Mouse (Mus musculus) stomach, postnatal 0 days (tissue): ENCODE measurements around the gene Zbtb20. TPM values are rescaled to one million over a fixed set of nuclear protein-coding genes. Genes with fewer than 3 reads are reported as not detected.

Experiments used
- ATAC-seq: fragments of 200-750 bp; cut with Nextera tagmentation; 2 replicates; pipeline ENCODE4 v1.8.0; 2017; ENCODE audit not compliant: low FRiP score, low TSS enrichment
- DNase-seq: peaks from one replicate; pipeline ENCODE4 v3.0.0-alpha.2; 2016; ENCODE audit warnings: low spot score
- H3K27ac ChIP-seq: fragments of 300-500 bp; sonication (generic); replicated peaks from 2 replicates; pipeline ENCODE4 v1.5.1; 2014; ENCODE audit warnings: mild to moderate bottlenecking, control low read depth
- H3K27me3 ChIP-seq: fragments of 300-500 bp; sonication (generic); 2 replicates; pipeline ENCODE4 v1.6.1; 2014; ENCODE audit warnings: low read length; ENCODE audit not compliant: control insufficient read depth, insufficient read depth
- H3K36me3 ChIP-seq: fragments of 300-500 bp; sonication (generic); 2 replicates; pipeline ENCODE4 v1.6.1; 2014; ENCODE audit warnings: low read length, mixed read lengths; ENCODE audit not compliant: control insufficient read depth, insufficient read depth
- H3K4me1 ChIP-seq: fragments of 300-500 bp; sonication (generic); replicated peaks from 2 replicates; pipeline ENCODE4 v1.6.1; 2014; ENCODE audit warnings: antibody characterized with exemption; ENCODE audit not compliant: control insufficient read depth, insufficient read depth
- H3K4me2 ChIP-seq: fragments of 300-500 bp; sonication (generic); replicated peaks from 2 replicates; pipeline ENCODE4 v1.6.1; 2014; ENCODE audit warnings: low read depth, mild to moderate bottlenecking, control low read depth, moderate library complexity
- H3K4me3 ChIP-seq: fragments of 300-500 bp; sonication (generic); 2 replicates; pipeline ENCODE4 v1.5.1; 2014; ENCODE audit warnings: low read depth, low read length, control low read depth
- H3K9ac ChIP-seq: fragments of 300-500 bp; sonication (generic); 2 replicates; pipeline ENCODE4 v1.6.1; 2014; ENCODE audit warnings: mild to moderate bottlenecking, low read length, control low read depth, mixed read lengths
- H3K9me3 ChIP-seq: fragments of 300-500 bp; sonication (generic); 2 replicates; pipeline ENCODE4 v1.6.1; 2016; ENCODE audit warnings: low read length; ENCODE audit not compliant: control insufficient read depth
- CTCF ChIP-seq: IDR thresholded peaks from 2 replicates; pipeline ENCODE4 v1.5.1; 2016; ENCODE audit warnings: antibody characterized with exemption, low read depth, mild to moderate bottlenecking, moderate library complexity
- EP300 ChIP-seq: optimal IDR thresholded peaks from 2 replicates; pipeline ENCODE3; 2016; ENCODE audit warnings: antibody characterized with exemption
- WGBS: fragments of 180-500 bp; shearing (Covaris S2); extraction: QIAGEN DNeasy Blood & Tissue Kit; methylation state at CpG from one replicate; pipeline ENCODE4 v1.1.7; 2014; 5-methylcytosine and 5-hydroxymethylcytosine counted together
- polyA plus RNA-seq: library from polyadenylated mRNA; unstranded; fragments of >200 nt; fragmentation: Nextera tagmentation; extraction: Ambion mirVana; gene quantifications from 2 replicates; pipeline ENCODE4 v1.2.1, GENCODE M21; 2015

Zbtb20 gene
- polyA plus RNA-seq, 1 experiment from 2014 or later: 15.7 TPM

GRCm38 (mm10) chr16:43511531-43511930 is 635.9 kb downstream of the Zbtb20 start:
- no peaks in the 10 kb centered on the region for H3K4me1 ChIP-seq
- DNase-seq (no peak), ATAC-seq (no peak)
- H3K9me3 ChIP-seq: no peaks in the 10 kb centered on the region
- 67% methylated on average over 4 of the region's 4 CpGs for WGBS
- no peaks in the 10 kb centered on the region for H3K27me3 ChIP-seq
- no peaks in the 10 kb centered on the region for H3K36me3 ChIP-seq
- no peak overlapping the region for H3K9ac ChIP-seq
- H3K4me3 ChIP-seq: no peak overlapping the region
- no peak overlapping the region for H3K4me2 ChIP-seq
- TF ChIP-seq EP300: no peak
- TF ChIP-seq CTCF: no peak
- no peak overlapping the region for H3K27ac ChIP-seq

DNA sequence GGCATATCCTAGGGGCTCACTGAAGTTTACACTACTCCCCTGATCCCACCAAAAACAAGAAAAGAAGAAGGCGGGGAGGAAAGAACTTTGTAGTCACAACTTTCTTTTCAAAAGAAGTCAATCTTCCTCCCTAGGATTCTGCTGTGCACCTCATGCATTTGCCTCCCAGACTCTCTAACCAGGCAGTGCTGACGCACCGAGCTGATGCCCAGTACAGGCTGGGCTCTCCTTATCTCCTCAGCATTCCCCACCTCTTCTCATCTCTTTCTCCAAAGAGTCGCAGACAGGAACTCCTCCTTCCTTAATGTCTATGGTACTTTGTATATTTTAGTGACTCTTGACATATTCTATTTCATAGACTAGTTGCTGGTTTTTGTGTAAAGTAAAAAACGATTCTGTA is 638.3 kb downstream of the Zbtb20 start:
- ATAC-seq (no peak), DNase-seq (no peak)
- Histone ChIP-seq H3K27me3 (no peaks in the 10 kb centered on the region), H3K9me3 (no peaks in the 10 kb centered on the region), H3K4me3 (no peak overlapping the region), H3K36me3 (no peaks in the 10 kb centered on the region), H3K27ac (no peak overlapping the region), H3K4me2 (no peak overlapping the region), H3K4me1 (no peaks in the 10 kb centered on the region), H3K9ac (no peak overlapping the region)
- TF ChIP-seq CTCF (no peak), EP300 (no peak)
- WGBS: 77% methylated on average over 5 of the region's 5 CpGs

DNA sequence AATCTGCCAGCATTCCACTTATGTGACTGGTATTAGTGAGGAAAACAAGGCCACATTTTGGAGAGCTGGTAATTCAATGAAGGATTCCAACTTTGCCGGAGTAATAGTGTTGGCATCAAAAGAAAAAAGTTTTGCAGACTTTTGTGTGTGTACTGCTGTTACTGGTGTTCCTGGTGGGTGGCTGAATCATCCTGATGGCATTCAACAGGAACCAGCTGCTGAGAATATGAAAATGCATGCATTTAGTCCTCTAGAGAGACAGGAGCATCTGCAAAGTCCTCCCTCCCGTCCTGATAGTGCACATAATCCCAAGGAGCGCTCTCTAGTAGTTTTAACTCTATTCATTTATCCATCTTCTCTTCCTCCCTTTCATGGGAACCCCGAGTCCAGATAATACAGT is 639.9 kb downstream of the Zbtb20 start:
- Histone ChIP-seq H3K4me2 (no peak overlapping the region), H3K27ac (no peak overlapping the region), H3K9ac (no peak overlapping the region), H3K27me3 (no peaks in the 10 kb centered on the region), H3K9me3 (no peaks in the 10 kb centered on the region), H3K4me3 (no peak overlapping the region), H3K4me1 (no peaks in the 10 kb centered on the region), H3K36me3 (no peaks in the 10 kb centered on the region)
- ATAC-seq: no peak
- no peak for TF ChIP-seq CTCF
- no peak for TF ChIP-seq EP300
- DNase-seq: no peak
- 81% methylated on average over 4 of the region's 4 CpGs for WGBS

DNA sequence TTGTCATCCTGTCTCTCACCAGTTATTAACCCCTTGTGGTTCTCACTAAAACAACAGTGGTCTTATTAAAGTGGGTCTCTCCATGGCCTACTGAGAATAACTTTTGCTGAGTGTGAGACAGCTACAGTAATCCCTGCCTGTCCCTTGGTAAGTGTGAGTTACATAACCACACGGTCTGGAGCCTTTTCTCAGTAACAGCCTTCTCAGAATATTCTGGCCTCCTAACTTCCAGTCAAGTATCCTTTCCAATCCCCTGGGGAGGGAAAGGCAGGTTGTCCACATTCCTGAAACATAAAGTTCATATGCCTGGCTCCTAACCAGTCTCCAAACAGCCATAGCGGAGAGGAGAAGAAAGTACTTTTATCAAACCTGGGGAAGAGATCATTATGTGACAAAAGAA is 644.6 kb downstream of the Zbtb20 start:
- no peaks in the 10 kb centered on the region for H3K4me1 ChIP-seq
- WGBS: 65% methylated on average over 2 of the region's 2 CpGs
- DNase-seq: no peak
- H3K4me2 ChIP-seq: no peak overlapping the region
- no peak for ATAC-seq
- H3K27ac ChIP-seq: no peak overlapping the region
- TF ChIP-seq EP300: no peak
- no peak for TF ChIP-seq CTCF
- no peaks in the 10 kb centered on the region for H3K36me3 ChIP-seq
- H3K4me3 ChIP-seq: no peak overlapping the region
- no peaks in the 10 kb centered on the region for H3K27me3 ChIP-seq
- H3K9ac ChIP-seq: no peak overlapping the region
- no peaks in the 10 kb centered on the region for H3K9me3 ChIP-seq

GRCm38 (mm10) chr16:43522482-43522881 is 646.8 kb downstream of the Zbtb20 start:
- H3K27me3 ChIP-seq: no peaks in the 10 kb centered on the region
- H3K4me2 ChIP-seq: no peak overlapping the region
- H3K4me3 ChIP-seq: no peak overlapping the region
- no peak overlapping the region for H3K9ac ChIP-seq
- H3K4me1 ChIP-seq: no peaks in the 10 kb centered on the region
- DNase-seq (no peak), ATAC-seq (no peak)
- H3K36me3 ChIP-seq: no peaks in the 10 kb centered on the region
- no peak overlapping the region for H3K27ac ChIP-seq
- 92% methylated on average over 4 of the region's 4 CpGs for WGBS
- no peak for TF ChIP-seq CTCF
- TF ChIP-seq EP300: no peak
- H3K9me3 ChIP-seq: no peaks in the 10 kb centered on the region

DNA sequence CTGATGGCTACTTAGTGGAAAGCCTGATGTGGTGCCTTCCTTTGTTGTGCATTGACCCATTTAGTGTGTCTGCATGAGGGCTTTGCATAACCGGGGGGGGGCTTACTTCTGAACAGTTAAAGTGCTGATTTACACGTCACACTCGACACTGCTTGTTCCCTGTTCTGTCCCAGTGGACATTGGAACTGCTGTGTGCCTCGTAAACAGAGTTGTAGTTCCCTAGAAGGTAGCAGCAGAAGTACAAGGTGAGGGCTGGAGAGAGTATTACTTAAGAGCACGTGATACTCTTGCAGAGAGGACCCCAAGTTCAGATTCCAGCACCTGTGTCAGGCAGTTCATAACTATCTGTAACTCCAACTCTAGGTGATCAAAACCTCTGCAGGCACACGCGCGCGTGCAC is 648.5 kb downstream of the Zbtb20 start:
- Histone ChIP-seq H3K9me3 (no peaks in the 10 kb centered on the region), H3K27me3 (no peaks in the 10 kb centered on the region), H3K4me2 (no peak overlapping the region), H3K9ac (no peak overlapping the region), H3K4me3 (no peak overlapping the region), H3K4me1 (no peaks in the 10 kb centered on the region), H3K27ac (no peak overlapping the region), H3K36me3 (no peaks in the 10 kb centered on the region)
- DNase-seq (no peak), ATAC-seq (no peak)
- TF ChIP-seq EP300 (no peak), CTCF (no peak)
- WGBS: 89% methylated on average over 9 of the region's 9 CpGs
